Comparison of ENCODE assay signal across 12 mouse cellular contexts in genomic region chr11:118915888-118916287, GRCm38 (mm10). TPM values are rescaled to one million over a fixed set of nuclear protein-coding genes. Genes with fewer than 3 reads are reported as not detected.
DNase-seq lines count a peak whose midpoint lies in the region; ATAC-seq and TF ChIP-seq lines count a peak whose summit lies in the region.
"Had no signal": no experiment of that assay in that cellular context is flagged by ENCODE, and none has a peak within 500 bp of the region (broad histone marks: within the 10 kb centered on the region; RNA-seq: fewer than 3 reads in every experiment).

No protein-coding gene starts in this region.

- 0 out of 2 replicates have a peak overlapping the region, but pooled peaks have one; percentile 47 for H3K27ac ChIP-seq in embryonic facial prominence, embryonic 11.5 days (replicated peaks; ENCODE audit: low read depth, low read length)
- peak overlapping the region; percentile 75 for H3K27ac ChIP-seq in hindbrain, embryonic 11.5 days (ENCODE audit: low read depth, low read length)
- peak overlapping the region; percentile 84 for H3K27ac ChIP-seq in midbrain, embryonic 13.5 days
- H3K27ac ChIP-seq in heart, embryonic 11.5 days (ENCODE audit: low read depth, low read length) = no peak overlapping the region
- H3K27ac ChIP-seq: lung, embryonic 15.5 days had no signal

- WGBS in embryonic facial prominence, embryonic 11.5 days = 25% methylated on average over 2 of the region's 2 CpGs
- WGBS in hindbrain, embryonic 11.5 days = 29% methylated on average over 2 of the region's 2 CpGs
- WGBS in midbrain, embryonic 13.5 days = 20% methylated on average over 1 of the region's 2 CpGs
- WGBS in heart, embryonic 11.5 days (ENCODE audit: insufficient replicate concordance) = 100% methylated on average over 1 of the region's 2 CpGs

- no peak for ATAC-seq in embryonic facial prominence, embryonic 11.5 days (replicated peaks; ENCODE audit: insufficient number of reproducible peaks, low FRiP score, low TSS enrichment, low read depth)
- ATAC-seq in hindbrain, embryonic 11.5 days (ENCODE audit: low FRiP score) = 0 out of 2 replicates have a peak, but pooled peaks have one; percentile 37
- ATAC-seq in midbrain, embryonic 13.5 days = peak; percentile 21; the same call in 1 of the 2 replicates
- ATAC-seq in heart, embryonic 11.5 days (replicated peaks; ENCODE audit: insufficient number of reproducible peaks, low FRiP score, low TSS enrichment) = no peak

- DNase-seq in brain, embryonic 14.5 days (ENCODE audit: low read depth) = peak; percentile 58
- DNase-seq in embryonic facial prominence, embryonic 11.5 days (ENCODE audit: low spot score) = no peak
- no peak for DNase-seq in hindbrain, embryonic 11.5 days (ENCODE audit: low spot score)
- DNase-seq in layer of hippocampus, adult 18-20 months (ENCODE audit: low spot score in 2 of 2) = no peak
- no peak for DNase-seq in ovary, postnatal 36 days (ENCODE audit: low spot score)
- DNase-seq: cerebellum, adult 2 months; heart, postnatal 14 days; kidney, adult 11 months; kidney, postnatal 36 days had no signal

- no peaks in the 10 kb centered on the region for H3K9me3 ChIP-seq in embryonic facial prominence, embryonic 11.5 days (replicated peaks; ENCODE audit: control insufficient read depth, low read length)
- H3K9me3 ChIP-seq in hindbrain, embryonic 11.5 days (ENCODE audit: control insufficient read depth, low read length) = no peaks in the 10 kb centered on the region
- no peaks in the 10 kb centered on the region for H3K9me3 ChIP-seq in midbrain, embryonic 13.5 days
- no peaks in the 10 kb centered on the region for H3K9me3 ChIP-seq in heart, embryonic 11.5 days (replicated peaks; ENCODE audit: control insufficient read depth, low read length)
- H3K9me3 ChIP-seq: lung, embryonic 15.5 days had no signal

- H3K4me3 ChIP-seq in embryonic facial prominence, embryonic 11.5 days (ENCODE audit: low read depth, low read length) = no peak overlapping the region
- H3K4me3 ChIP-seq in hindbrain, embryonic 11.5 days (ENCODE audit: low read depth, low read length) = no peak overlapping the region
- H3K4me3 ChIP-seq in midbrain, embryonic 13.5 days (replicated peaks) = no peak overlapping the region
- no peak overlapping the region for H3K4me3 ChIP-seq in heart, embryonic 11.5 days (ENCODE audit: low read depth, low read length)
- H3K4me3 ChIP-seq: lung, embryonic 15.5 days had no signal

- TF ChIP-seq CTCF in brain, embryonic 14.5 days (IDR thresholded peaks at IDR 0.05; ENCODE audit: borderline replicate concordance, extremely low read depth, insufficient read depth, insufficient read length) = no peak

- peaks cover 5% of the 10 kb centered on the region for H3K27me3 ChIP-seq in embryonic facial prominence, embryonic 11.5 days (ENCODE audit: control insufficient read depth, insufficient read depth, low read length)
- no peaks in the 10 kb centered on the region; the same call in 1 of the 2 replicates for H3K27me3 ChIP-seq in hindbrain, embryonic 11.5 days (ENCODE audit: control insufficient read depth, insufficient read depth, low read length)
- H3K27me3 ChIP-seq in midbrain, embryonic 13.5 days = 0 out of 2 replicates have a peak, but pooled peaks cover 3% of the 10 kb centered on the region
- H3K27me3 ChIP-seq in heart, embryonic 11.5 days (ENCODE audit: control insufficient read depth, insufficient read depth, low read length) = peaks cover 12% of the 10 kb centered on the region

- H3K36me3 ChIP-seq in embryonic facial prominence, embryonic 11.5 days (replicated peaks; ENCODE audit: control insufficient read depth, insufficient read depth, low read depth, low read length) = no peaks in the 10 kb centered on the region
- no peaks in the 10 kb centered on the region for H3K36me3 ChIP-seq in hindbrain, embryonic 11.5 days (ENCODE audit: control insufficient read depth, insufficient read depth, low read length)
- H3K36me3 ChIP-seq in midbrain, embryonic 13.5 days = no peaks in the 10 kb centered on the region
- H3K36me3 ChIP-seq in heart, embryonic 11.5 days (ENCODE audit: control insufficient read depth, insufficient read depth, low read length) = no peaks in the 10 kb centered on the region
- H3K36me3 ChIP-seq: lung, embryonic 15.5 days had no signal

- H3K4me1 ChIP-seq in embryonic facial prominence, embryonic 11.5 days (ENCODE audit: control insufficient read depth, insufficient read depth, low read length) = peaks cover 2% of the 10 kb centered on the region; the same call in 1 of the 2 replicates
- H3K4me1 ChIP-seq in hindbrain, embryonic 11.5 days (replicated peaks; ENCODE audit: control insufficient read depth, insufficient read depth, low read length) = peaks cover 9% of the 10 kb centered on the region
- H3K4me1 ChIP-seq in midbrain, embryonic 13.5 days (replicated peaks) = peaks cover 42% of the 10 kb centered on the region
- H3K4me1 ChIP-seq in heart, embryonic 11.5 days (ENCODE audit: control insufficient read depth, insufficient read depth, low read length) = peaks cover 8% of the 10 kb centered on the region; the same call in 1 of the 2 replicates
- H3K4me1 ChIP-seq: lung, embryonic 15.5 days had no signal

- H3K9ac ChIP-seq in embryonic facial prominence, embryonic 11.5 days (replicated peaks; ENCODE audit: low read length) = no peak overlapping the region
- no peak overlapping the region for H3K9ac ChIP-seq in hindbrain, embryonic 11.5 days (ENCODE audit: low read depth, low read length)
- H3K9ac ChIP-seq in midbrain, embryonic 13.5 days (replicated peaks) = no peak overlapping the region
- H3K9ac ChIP-seq in heart, embryonic 11.5 days (ENCODE audit: low read depth, low read length) = no peak overlapping the region
- H3K9ac ChIP-seq: lung, embryonic 15.5 days had no signal

- no peak overlapping the region for H3K4me2 ChIP-seq in embryonic facial prominence, embryonic 11.5 days (ENCODE audit: low read depth, low read length)
- no peak overlapping the region for H3K4me2 ChIP-seq in hindbrain, embryonic 11.5 days (replicated peaks; ENCODE audit: low read depth, low read length)
- peak overlapping the region; percentile 37; the same call in 1 of the 2 replicates for H3K4me2 ChIP-seq in midbrain, embryonic 13.5 days (replicated peaks)
- no peak overlapping the region for H3K4me2 ChIP-seq in heart, embryonic 11.5 days
- H3K4me2 ChIP-seq: lung, embryonic 15.5 days had no signal

- no peak for TF ChIP-seq POLR2A in brain, embryonic 14.5 days (IDR thresholded peaks at IDR 0.05; ENCODE audit: borderline replicate concordance, extremely low read depth, insufficient read depth, insufficient read length, poor library complexity, severe bottlenecking)

RNA-seq across cellular contexts. Expression of gene Rbfox3, which starts 4.5 kb away (rescaled TPM):
- polyA plus RNA-seq in brain, embryonic 14.5 days (2012; rRNA removed) = 19.7 and 37.6 TPM in 2 replicates
- 2.5 and 2.7 TPM in 2 replicates for polyA plus RNA-seq in embryonic facial prominence, embryonic 11.5 days (2014; fragmentation: Nextera tagmentation; extraction: Ambion mirVana)
- polyA plus RNA-seq in hindbrain, embryonic 11.5 days (2014; fragmentation: Nextera tagmentation; extraction: Ambion mirVana) = 11.7 and 12.6 TPM in 2 replicates
- 28.2 and 29.9 TPM in 2 replicates for polyA plus RNA-seq in midbrain, embryonic 13.5 days (2015; fragmentation: Nextera tagmentation; extraction: Ambion mirVana)
- 100 to 1,000 TPM; 264 to 275 TPM for total RNA-seq in layer of hippocampus, adult 18-20 months (2021)
- polyA plus RNA-seq in heart, embryonic 11.5 days (2014; fragmentation: Nextera tagmentation; extraction: Ambion mirVana) = 0.69 and 1.4 TPM in 2 replicates

Comparison
In these comparisons a context has a peak if more than half of its experiments do, and no peak if none do; other contexts are left out.
1. ATAC-seq: peak in hindbrain, embryonic 11.5 days (single experiment) and midbrain, embryonic 13.5 days (single experiment); none in embryonic facial prominence, embryonic 11.5 days (single experiment) and heart, embryonic 11.5 days (single experiment).